Mouse (Mus musculus) CD8-positive naive resting alpha-beta T cell, adult 2 months (primary cell): ENCODE measurements around the gene Acsm5.

Experiments
- DNase-seq, 2 experiments: peaks; one replicate each; pipeline ENCODE4 v3.0.0; 2022; ENCODE audit warnings: low read depth in 2 of 2, low spot score in 2 of 2

Gene Acsm5

GRCm38 (mm10) chr7:119519163-119519562 is at the start of gene Acsm5:
Gene Acsm5, plus strand, starts transcription at chr7:119519463.
- no peak for DNase-seq

GRCm38 (mm10) chr7:119476500-119477389 is 42.5 kb upstream of the Acsm5 start:
- DNase-seq, result no peak

- DNase-seq, result no peak
Measured at GRCm38 (mm10) chr7:119479256-119479655, 40.0 kb upstream of the Acsm5 start, which contains the start of gene Umod. Gene Umod, minus strand, starts transcription at chr7:119479282.

GRCm38 (mm10) chr7:119484154-119484553 is 35.1 kb upstream of the Acsm5 start:
- DNase-seq, result no peak

- DNase-seq, result no peak
Measured at GRCm38 (mm10) chr7:119486683-119487082, 32.6 kb upstream of the Acsm5 start.

- no peak for DNase-seq
Measured at GRCm38 (mm10) chr7:119490041-119490780, 29.1 kb upstream of the Acsm5 start.

GRCm38 (mm10) chr7:119511143-119511542 is 8.1 kb upstream of the Acsm5 start:
- DNase-seq, result no peak

GRCm38 (mm10) chr7:119513056-119513455 is 6.2 kb upstream of the Acsm5 start:
- DNase-seq, result no peak

- DNase-seq, result no peak
Measured at GRCm38 (mm10) chr7:119515492-119516271, 3.6 kb upstream of the Acsm5 start.

- DNase-seq, result no peak
Measured at GRCm38 (mm10) chr7:119516272-119516558, 3.0 kb upstream of the Acsm5 start.

- no peak for DNase-seq
Measured at GRCm38 (mm10) chr7:119519654-119520053, 391 bp downstream of the Acsm5 start.

- no peak for DNase-seq
Measured at GRCm38 (mm10) chr7:119521816-119522215, 2.6 kb downstream of the Acsm5 start.

- no peak for DNase-seq
Measured at GRCm38 (mm10) chr7:119522385-119522784, 3.1 kb downstream of the Acsm5 start.

- DNase-seq, result no peak
Measured at GRCm38 (mm10) chr7:119523389-119523788, 4.1 kb downstream of the Acsm5 start, which contains the start of gene Pdilt. Gene Pdilt, minus strand, starts transcription at chr7:119523489.

- DNase-seq, result no peak
Measured at GRCm38 (mm10) chr7:119525881-119526281, 6.6 kb downstream of the Acsm5 start.

GRCm38 (mm10) chr7:119526486-119526885 is 7.2 kb downstream of the Acsm5 start:
- DNase-seq, result no peak

GRCm38 (mm10) chr7:119527135-119527534 is 7.9 kb downstream of the Acsm5 start:
- DNase-seq, result no peak

GRCm38 (mm10) chr7:119527548-119527947 is 8.3 kb downstream of the Acsm5 start:
- no peak for DNase-seq

- no peak for DNase-seq
Measured at GRCm38 (mm10) chr7:119528617-119529016, 9.4 kb downstream of the Acsm5 start.

GRCm38 (mm10) chr7:119532924-119533323 is 13.7 kb downstream of the Acsm5 start:
- no peak for DNase-seq

- DNase-seq, result no peak
Measured at GRCm38 (mm10) chr7:119534389-119534788, 15.1 kb downstream of the Acsm5 start.
